Mouse (Mus musculus) stomach, postnatal 0 days (tissue): Measurements from ENCODE around the gene Arhgap8. TPM values are rescaled to one million over a fixed set of nuclear protein-coding genes. Genes with fewer than 3 reads are reported as not detected.
"Not testable (repeated sequence)": the region's sequence is repeated elsewhere in the genome, so short reads cannot be mapped to it uniquely, and the experiment has no call there.

Experiments
- ATAC-seq: fragments of 200-750 bp; cut with Nextera tagmentation; 2 replicates; pipeline ENCODE4 v1.8.0; 2017; ENCODE audit not compliant: low FRiP score, low TSS enrichment
- DNase-seq: peaks from one replicate; pipeline ENCODE4 v3.0.0-alpha.2; 2016; ENCODE audit warnings: low spot score
- H3K27ac ChIP-seq: fragments of 300-500 bp; sonication (generic); replicated peaks from 2 replicates; pipeline ENCODE4 v1.5.1; 2014; ENCODE audit warnings: mild to moderate bottlenecking, control low read depth
- H3K27me3 ChIP-seq: fragments of 300-500 bp; sonication (generic); 2 replicates; pipeline ENCODE4 v1.6.1; 2014; ENCODE audit warnings: low read length; ENCODE audit not compliant: control insufficient read depth, insufficient read depth
- H3K36me3 ChIP-seq: fragments of 300-500 bp; sonication (generic); 2 replicates; pipeline ENCODE4 v1.6.1; 2014; ENCODE audit warnings: low read length, mixed read lengths; ENCODE audit not compliant: control insufficient read depth, insufficient read depth
- H3K4me1 ChIP-seq: fragments of 300-500 bp; sonication (generic); replicated peaks from 2 replicates; pipeline ENCODE4 v1.6.1; 2014; ENCODE audit warnings: antibody characterized with exemption; ENCODE audit not compliant: control insufficient read depth, insufficient read depth
- H3K4me2 ChIP-seq: fragments of 300-500 bp; sonication (generic); replicated peaks from 2 replicates; pipeline ENCODE4 v1.6.1; 2014; ENCODE audit warnings: low read depth, mild to moderate bottlenecking, control low read depth, moderate library complexity
- H3K4me3 ChIP-seq: fragments of 300-500 bp; sonication (generic); 2 replicates; pipeline ENCODE4 v1.5.1; 2014; ENCODE audit warnings: low read depth, low read length, control low read depth
- H3K9ac ChIP-seq: fragments of 300-500 bp; sonication (generic); 2 replicates; pipeline ENCODE4 v1.6.1; 2014; ENCODE audit warnings: mild to moderate bottlenecking, low read length, control low read depth, mixed read lengths
- H3K9me3 ChIP-seq: fragments of 300-500 bp; sonication (generic); 2 replicates; pipeline ENCODE4 v1.6.1; 2016; ENCODE audit warnings: low read length; ENCODE audit not compliant: control insufficient read depth
- CTCF ChIP-seq: IDR thresholded peaks from 2 replicates; pipeline ENCODE4 v1.5.1; 2016; ENCODE audit warnings: antibody characterized with exemption, low read depth, mild to moderate bottlenecking, moderate library complexity
- EP300 ChIP-seq: optimal IDR thresholded peaks from 2 replicates; pipeline ENCODE3; 2016; ENCODE audit warnings: antibody characterized with exemption
- WGBS: fragments of 180-500 bp; shearing (Covaris S2); extraction: QIAGEN DNeasy Blood & Tissue Kit; methylation state at CpG from one replicate; pipeline ENCODE4 v1.1.7; 2014; 5-methylcytosine and 5-hydroxymethylcytosine counted together
- polyA plus RNA-seq: library from polyadenylated mRNA; unstranded; fragments of >200 nt; fragmentation: Nextera tagmentation; extraction: Ambion mirVana; gene quantifications from 2 replicates; pipeline ENCODE4 v1.2.1, GENCODE M21; 2015

Arhgap8 gene
- polyA plus RNA-seq, 1 experiment from 2014 or later = 20.2 TPM

DNA sequence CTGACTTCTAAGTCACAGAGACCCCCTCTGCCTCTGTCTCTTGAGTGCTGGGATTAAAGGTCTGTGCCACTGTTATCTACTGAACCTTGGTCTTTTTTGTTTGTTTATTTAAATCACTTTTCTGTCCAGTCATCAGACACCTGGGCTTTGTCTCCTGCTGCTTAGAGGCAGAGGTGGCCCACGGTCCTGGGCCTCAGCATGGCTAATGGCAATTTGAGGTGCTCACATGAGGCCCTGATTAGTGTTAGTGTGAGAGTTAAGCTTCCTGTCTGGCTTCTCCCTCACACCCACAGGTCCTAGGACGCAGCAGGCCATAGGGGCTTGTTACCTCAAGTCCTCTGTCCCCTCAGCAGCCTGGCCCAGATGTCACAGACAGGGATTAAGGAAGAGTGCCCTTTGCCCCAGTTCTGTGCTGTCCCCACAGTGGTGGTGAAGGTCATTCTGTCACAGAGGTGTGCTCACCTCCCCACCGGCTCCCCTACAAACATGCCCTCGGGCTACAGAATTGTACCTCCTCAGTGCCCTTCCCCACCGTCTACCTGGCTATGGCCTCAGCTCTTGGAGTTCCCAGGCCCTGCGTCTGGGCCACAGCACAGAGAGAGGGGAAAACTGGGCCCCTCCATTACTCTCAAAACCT lies 12.8 kb upstream of the Arhgap8 start:
- Histone ChIP-seq H3K4me2 (no peak overlapping the region), H3K9ac (no peak overlapping the region), H3K27me3 (no peaks in the 10 kb centered on the region), H3K9me3 (no peaks in the 10 kb centered on the region), H3K27ac (no peak overlapping the region), H3K4me3 (no peak overlapping the region), H3K4me1 (no peaks in the 10 kb centered on the region), H3K36me3 (peaks cover 8% of the 10 kb centered on the region; the same call in 1 of the 2 replicates)
- ATAC-seq (no peak), DNase-seq (no peak)
- no peak for TF ChIP-seq EP300
- TF ChIP-seq CTCF = no peak
- 61% methylated on average over 6 of the region's 6 CpGs for WGBS

DNA sequence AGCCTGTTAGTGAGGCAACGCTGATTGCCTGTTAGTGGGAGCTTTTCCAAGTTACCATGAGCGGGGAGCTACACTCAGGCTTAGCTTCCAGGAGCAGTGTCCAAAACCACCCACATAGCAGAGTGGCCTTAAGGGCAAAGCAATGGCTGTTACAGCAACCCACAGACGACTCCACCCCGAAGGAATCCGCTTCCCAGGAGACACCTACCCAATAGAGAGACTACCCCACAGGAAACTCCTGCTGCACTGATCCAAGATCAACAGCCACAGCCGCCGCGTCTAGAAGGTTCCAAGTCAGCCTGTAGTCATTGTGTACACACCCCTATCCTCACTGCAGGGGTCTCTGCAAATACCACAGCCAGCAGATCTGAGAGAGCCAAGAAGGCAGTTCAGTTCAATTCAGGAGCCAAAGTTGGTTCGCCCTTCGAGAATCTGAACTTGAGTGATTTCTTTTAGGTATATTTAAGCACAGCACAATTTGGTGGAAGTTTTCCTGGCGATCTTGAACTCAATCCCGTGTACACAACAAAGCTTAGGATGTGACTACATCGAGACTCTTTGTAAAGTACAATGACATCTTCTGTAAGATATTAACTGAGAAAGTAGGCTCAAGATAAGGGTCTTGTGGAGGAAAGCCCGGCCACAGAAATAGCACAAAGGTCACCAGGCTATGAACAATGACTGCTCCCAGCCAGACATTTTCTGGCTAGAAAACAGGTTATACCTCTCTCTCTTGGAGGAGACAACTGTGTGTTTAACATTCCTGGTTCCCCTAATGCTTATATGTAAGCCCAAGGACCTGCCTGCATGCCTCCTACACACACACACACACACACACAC lies 7.1 kb upstream of the Arhgap8 start:
- peaks cover 2% of the 10 kb centered on the region; the same call in 1 of the 2 replicates for H3K4me1 ChIP-seq
- no peak for TF ChIP-seq CTCF
- no peak for TF ChIP-seq EP300
- H3K27ac ChIP-seq = peak overlapping the region; percentile 3; the same call in 1 of the 2 replicates
- no peak for DNase-seq
- peak; percentile 27 for ATAC-seq
- no peak overlapping the region for H3K9ac ChIP-seq
- H3K4me2 ChIP-seq = no peak overlapping the region
- no peaks in the 10 kb centered on the region for H3K36me3 ChIP-seq
- no peak overlapping the region for H3K4me3 ChIP-seq
- WGBS = 40% methylated on average over 14 of the region's 14 CpGs
- H3K27me3 ChIP-seq = no peaks in the 10 kb centered on the region
- H3K9me3 ChIP-seq = no peaks in the 10 kb centered on the region

DNA sequence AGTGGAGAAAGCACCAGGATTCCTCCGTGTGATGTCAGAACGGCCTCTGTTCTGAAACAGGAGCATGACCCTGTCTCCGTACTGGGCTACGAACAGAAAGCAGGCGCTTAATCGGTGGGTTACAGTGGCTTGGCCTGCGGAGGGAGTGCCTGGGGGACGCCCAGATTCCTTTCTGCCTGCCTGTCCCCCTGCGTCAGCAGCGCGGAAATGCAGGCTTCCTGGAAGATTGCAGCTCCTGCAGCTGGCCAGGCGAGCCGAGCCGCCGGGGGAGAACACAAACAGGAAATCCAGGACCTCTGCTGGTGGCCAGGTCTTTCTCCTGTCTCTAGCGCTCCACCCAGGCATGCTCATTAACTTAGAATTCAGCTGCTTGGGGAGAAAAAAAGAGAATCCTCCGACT lies 5.1 kb upstream of the Arhgap8 start:
- peak; percentile 61 for TF ChIP-seq CTCF
- peak; percentile 54 for TF ChIP-seq EP300
- Histone ChIP-seq H3K27ac (peak overlapping the region; percentile 90), H3K27me3 (no peaks in the 10 kb centered on the region), H3K4me2 (peak overlapping the region; percentile 49), H3K4me3 (peak overlapping the region; percentile 12; the same call in 1 of the 2 replicates), H3K36me3 (no peaks in the 10 kb centered on the region), H3K9me3 (no peaks in the 10 kb centered on the region), H3K4me1 (peaks cover 2% of the 10 kb centered on the region; the same call in 1 of the 2 replicates), H3K9ac (peak overlapping the region; percentile 52)
- DNase-seq (peak; percentile 92), ATAC-seq (peak; percentile 85)
- WGBS = under 1% methylated on average over 17 of the region's 17 CpGs

DNA sequence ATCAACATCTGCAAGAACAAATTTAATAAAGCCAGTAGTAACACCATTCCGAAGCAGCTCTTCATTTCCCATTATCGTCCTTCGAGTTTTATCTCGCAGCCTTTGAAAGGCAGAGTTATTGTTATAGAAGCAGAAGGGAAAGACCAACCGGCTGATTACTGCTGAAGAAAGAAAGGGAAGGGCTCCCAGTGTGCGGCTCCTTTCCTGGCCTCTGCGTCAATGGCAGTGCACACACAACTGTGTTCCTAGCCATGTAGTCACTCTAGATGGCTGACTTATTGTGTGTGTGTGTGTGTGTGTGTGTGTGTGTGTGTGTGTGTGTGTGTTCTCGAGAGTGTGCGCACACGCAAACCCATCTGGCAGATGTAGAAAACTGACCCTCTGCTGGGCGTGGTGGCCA lies 4.7 kb upstream of the Arhgap8 start:
- Histone ChIP-seq H3K4me3 (peak overlapping the region; percentile 12; the same call in 1 of the 2 replicates), H3K4me1 (peaks cover 4% of the 10 kb centered on the region; the same call in 1 of the 2 replicates), H3K36me3 (no peaks in the 10 kb centered on the region), H3K9ac (peak overlapping the region; percentile 52; the same call in 1 of the 2 replicates), H3K27ac (peak overlapping the region; percentile 90), H3K4me2 (peak overlapping the region; percentile 49), H3K9me3 (no peaks in the 10 kb centered on the region), H3K27me3 (no peaks in the 10 kb centered on the region)
- peak; percentile 35 for ATAC-seq
- TF ChIP-seq EP300 (no peak), CTCF (no peak)
- 36% methylated on average over 11 of the region's 11 CpGs for WGBS
- no peak for DNase-seq

DNA sequence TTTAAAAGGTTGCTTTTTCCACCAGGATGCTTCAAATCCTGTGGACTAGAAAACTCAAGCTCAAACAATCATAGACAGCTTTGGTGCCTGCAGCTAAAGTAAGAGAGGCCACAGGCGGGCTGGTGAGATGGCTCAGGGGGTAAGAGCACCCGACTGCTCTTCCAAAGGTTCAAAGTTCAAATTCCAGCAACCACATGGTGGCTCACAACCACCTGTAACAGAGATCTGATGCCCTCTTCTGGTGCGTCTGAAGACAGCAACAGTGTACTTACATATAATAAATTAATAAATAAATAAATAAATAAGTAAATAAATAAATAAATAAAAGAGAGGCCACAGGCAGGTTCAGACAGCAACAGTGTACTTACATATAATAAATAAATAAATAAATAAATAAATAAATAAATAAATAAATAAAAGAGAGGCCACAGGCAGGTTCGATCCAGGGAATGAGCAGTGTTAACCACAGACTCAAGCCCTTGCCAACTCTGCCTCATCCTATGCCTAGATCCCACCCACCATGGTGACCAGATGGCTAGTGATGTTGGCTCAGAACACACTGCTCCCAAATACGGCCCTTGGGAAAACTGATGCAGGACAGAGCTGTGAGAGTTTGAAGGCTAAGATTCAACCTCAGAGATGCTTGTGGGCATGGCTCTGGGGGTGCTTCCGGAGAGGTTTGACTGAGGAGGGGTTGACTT lies 2.1 kb upstream of the Arhgap8 start:
- TF ChIP-seq CTCF = peak; percentile 49
- not testable (repeated sequence) for H3K27ac ChIP-seq, H3K4me2 ChIP-seq, H3K36me3 ChIP-seq, H3K27me3 ChIP-seq, H3K4me3 ChIP-seq, H3K4me1 ChIP-seq, H3K9me3 ChIP-seq, ATAC-seq, DNase-seq, H3K9ac ChIP-seq
- 71% methylated on average over 6 of the region's 6 CpGs for WGBS
